Mouse (Mus musculus) thymus, postnatal 14 days (tissue): ENCODE measurements at regions not wholly inside any gene's neighbourhood (a gene's known extent, or its start where the extent isn't known, plus 50 kb on each side); places are given as distances from the start of the nearest gene placed in this dataset.
A peak's percentile ranks its signal among the peaks of the same experiment; 100 is the strongest.

Experiments
- DNase-seq: peaks from one replicate; pipeline ENCODE4 v3.0.0; 2021

DNA sequence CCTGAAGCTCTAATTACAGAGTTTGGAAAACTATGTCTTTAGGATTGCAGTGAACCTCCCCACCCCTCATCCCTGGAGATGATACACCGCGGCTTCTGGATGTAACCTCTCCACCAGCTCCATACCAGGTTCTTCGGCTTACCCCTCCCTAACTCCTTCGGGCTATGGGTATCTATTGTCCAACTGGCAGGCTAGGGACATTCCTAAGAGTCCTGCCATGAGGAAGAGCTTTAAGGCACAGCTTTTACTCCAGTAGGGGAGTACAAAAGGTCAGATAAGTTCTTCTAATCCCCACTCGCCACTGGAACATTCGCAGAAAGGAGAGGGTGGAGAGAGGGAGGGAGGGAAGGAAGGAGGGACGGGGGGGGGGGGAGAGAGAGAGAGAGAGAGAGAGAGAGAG lies 188.5 kb upstream of the Bcl6 start:
- DNase-seq: no peak

DNA sequence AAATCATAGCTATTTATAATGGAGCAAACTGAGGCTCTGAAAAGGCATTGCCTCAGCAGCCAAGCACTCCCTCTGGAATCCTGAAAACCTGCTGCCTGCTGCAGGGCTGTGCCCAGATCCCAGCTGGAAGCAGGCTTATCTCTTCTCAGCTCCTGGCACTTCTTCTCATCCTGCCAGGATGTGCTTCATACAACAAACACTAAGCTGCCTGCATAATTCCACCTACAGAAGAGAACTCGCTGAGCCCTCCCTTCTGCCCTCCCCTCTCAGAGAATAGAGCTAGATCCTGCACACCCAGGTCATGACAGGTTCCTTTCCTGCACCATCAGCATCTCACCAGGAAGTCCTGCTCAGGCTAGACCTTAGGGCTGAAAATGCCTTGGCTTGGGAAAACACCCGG lies 187.4 kb upstream of the Bcl6 start:
- no peak for DNase-seq

DNA sequence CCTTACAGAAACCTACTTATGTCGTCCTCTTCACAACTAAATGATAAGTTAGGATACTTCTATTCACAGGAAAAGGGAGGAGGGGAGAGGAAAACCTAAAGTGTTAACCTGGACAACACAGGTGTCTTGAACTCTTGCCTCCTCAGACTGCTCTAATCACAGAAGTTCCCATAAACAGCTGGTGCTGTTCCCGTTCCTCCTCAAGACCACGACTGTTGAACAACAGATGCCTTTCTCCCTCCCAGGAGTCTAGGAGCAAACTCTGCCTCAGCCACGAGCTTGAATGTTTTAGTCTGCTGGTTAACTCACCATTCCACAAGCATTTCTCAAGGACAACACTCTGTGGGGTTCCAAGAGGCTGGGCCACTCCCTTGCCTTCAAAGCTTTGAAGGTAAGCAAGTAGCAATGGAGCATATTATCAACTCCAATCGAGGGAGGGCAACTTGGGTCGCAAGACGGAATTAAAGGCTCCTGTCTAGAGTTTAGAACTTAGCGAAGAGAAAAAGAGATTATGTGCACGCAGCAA lies 186.6 kb upstream of the Bcl6 start:
- DNase-seq: no peak

DNA sequence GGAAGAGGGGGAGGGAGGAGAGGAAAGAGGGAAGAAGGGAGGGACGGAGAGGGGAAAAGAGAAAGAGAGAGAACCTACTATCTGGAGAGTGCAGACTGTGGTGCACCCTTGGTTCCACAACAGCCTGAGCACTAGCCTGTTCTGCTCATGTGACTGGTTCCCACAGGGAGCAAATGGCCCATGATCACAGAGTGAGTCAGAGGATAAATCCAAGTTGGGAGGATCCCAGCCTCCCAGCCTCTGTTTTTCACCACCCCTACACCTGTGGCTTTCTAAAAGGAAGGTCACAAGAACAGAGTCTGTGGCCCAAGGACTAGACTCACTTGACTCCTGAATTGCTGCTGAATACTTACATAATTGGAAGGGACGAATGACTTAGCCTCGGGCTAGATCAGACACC lies 185.9 kb upstream of the Bcl6 start:
- no peak for DNase-seq

DNA sequence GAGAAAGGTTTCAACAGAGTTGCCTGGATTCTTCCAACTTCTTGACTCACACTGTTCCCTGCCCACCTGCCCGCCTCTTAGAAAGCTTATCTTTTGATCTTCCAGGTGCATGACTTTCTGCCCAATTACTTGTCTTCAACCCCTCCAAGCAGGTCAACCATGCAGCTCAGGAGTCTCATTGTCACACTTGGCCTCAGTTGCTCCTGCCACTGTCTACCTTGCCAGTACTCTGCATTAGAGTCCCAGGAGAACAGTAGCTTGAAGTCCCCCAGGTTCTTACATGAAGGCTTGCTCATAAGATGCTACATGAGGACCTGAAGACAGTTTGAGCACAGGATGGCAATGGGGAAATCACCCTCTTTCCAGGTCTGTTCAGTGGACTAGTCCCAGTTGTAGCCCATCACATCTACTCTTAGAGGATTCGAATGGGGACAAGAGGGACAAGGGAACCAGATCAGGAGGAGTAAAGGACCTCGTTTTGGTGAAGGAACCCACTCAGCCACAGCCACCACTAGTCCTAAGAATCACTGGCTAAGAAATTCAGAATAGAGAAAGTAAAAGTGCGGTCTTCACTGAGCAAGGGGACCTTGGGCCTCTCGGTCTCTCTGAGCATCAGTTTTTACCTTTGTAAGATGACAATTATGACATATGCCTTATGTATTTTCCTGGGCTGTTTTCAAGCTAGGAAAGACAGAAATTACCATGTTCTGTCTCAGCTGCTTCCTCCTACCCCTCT lies 185.3 kb upstream of the Bcl6 start:
- no peak for DNase-seq

DNA sequence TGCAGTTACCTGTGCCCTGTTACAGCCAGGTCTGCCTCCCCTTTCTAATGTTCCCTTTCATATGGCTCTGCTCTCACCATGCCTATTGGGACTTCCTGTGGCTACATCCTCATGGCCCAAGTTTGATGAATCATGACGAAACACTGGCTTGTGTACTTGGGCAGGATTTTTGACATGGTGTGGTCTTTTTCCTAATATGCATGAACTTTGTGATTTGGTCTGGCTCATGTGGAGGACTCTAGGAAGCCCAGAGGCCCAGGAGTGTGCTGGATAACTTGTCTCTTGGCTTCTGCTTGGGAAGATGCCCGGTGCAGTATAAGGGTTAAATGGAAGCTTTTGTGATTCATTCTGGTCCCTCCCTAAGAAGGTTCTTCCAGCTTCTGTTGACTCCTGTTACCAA lies 184.0 kb upstream of the Bcl6 start:
- DNase-seq: no peak

DNA sequence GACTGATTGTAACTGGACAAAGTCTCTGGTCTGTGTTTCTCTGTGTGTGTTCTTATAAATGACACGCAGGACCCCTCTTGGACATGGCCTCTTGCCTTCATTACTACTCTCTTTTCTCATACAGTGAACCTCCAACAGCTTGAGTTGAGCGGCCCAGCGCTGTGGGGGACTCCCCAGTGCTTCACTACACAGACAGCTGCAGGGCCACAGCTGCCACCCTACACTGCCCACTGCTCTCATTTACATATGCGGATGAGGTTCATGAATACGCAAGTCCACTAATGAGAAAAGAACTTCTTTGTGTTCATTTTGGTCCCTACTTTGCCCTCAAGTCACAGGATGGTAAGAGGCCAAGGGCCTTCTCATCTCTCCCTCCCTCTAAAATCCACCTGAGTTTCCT lies 183.4 kb upstream of the Bcl6 start:
- DNase-seq: no peak

DNA sequence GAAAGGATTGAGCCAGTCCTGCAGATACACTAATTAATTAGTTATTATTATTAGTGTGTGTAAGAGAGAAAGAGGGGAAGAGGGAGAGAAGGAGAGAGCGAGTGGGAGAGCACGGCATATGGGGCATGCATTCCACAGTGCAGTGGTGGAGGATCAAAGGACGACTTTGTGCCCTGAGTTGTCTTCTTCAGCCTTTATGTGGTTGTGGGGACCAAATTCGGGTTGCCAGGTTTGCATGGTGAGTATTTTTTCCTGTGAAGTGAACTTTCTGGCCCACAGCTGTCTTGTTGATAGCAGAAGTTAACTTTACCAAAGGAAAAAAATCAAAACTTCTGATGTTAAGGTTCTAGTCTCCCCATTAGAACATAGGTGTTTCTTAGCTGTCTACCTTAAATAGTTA lies 182.5 kb upstream of the Bcl6 start:
- DNase-seq: peak; percentile 55

DNA sequence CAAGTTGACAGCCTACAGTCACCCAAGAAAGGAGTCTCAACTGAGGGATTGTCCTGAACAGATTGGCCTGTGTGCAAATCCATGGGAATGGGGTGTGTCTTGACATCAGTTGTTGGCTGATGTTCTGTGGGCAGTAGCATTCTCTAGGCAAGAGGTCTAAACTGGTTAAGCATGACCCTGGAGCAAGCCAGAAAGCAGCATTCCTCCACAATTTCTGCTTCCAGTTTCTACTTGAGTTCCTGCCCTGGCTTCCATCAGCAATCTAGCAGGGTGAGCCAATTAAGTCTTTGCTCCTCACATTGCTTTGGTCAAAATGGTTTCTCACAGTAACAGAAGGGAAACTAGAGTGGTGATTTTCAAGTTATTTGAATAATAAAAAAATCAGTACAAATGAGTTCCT lies 177.8 kb upstream of the Bcl6 start:
- no peak for DNase-seq

DNA sequence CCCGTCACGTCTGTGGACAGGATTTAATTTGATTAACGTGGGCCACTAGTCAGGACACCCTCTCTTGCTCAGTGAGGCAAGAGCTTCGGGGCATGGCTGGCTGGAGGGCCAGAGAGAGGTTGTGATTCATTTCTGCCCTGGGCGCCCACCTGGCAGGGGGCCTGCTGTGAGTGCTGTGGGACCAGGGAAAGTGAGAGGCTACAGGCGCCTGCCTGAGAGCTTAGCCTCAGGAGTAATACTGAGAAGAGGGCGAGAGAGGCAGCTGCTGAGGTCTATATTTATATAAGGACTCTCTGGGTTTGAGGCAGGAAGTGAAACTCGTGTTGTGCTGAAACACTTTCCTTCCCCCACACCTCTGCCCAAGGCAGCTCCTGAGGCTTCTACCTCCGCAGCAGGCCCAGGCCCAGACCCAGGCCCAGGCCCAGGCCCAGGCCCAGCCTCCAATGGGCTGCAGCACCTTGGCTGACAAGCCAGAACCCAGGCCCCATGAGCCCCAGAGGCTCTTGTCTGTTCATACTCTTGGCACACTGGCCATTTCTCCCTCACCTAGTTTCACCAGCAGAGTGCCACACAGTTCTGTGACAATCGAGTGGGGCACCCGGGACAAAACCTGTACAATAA lies 176.9 kb upstream of the Bcl6 start:
- peak; percentile 70 for DNase-seq

DNA sequence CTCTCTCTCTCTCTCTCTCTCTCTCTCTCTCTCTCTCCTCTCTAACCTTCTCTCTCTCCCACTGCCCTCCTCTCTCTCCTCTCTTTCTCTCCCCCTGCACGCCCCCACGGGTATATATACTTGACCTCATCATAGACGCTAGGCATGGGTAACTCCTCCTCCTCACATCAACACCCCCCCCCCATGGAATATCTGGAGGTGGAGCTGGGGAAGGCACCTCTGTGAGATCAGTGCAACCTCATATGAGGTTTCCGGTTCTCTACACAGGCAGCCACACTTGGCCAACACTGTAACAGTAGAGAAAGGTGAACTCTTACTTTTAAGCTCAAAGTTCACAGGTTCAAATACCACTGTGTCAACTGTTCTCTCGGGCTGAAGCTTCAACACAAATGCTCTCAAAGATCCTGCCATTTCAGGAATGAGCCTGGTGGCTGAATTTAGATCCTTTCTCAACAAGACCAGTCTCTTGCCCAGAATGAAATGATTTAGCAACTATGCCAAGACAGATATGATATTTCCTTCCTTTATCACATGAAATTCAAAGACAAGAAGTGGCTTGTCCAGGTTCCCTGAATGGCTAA lies 172.1 kb upstream of the Bcl6 start:
- DNase-seq: peak; percentile 75

DNA sequence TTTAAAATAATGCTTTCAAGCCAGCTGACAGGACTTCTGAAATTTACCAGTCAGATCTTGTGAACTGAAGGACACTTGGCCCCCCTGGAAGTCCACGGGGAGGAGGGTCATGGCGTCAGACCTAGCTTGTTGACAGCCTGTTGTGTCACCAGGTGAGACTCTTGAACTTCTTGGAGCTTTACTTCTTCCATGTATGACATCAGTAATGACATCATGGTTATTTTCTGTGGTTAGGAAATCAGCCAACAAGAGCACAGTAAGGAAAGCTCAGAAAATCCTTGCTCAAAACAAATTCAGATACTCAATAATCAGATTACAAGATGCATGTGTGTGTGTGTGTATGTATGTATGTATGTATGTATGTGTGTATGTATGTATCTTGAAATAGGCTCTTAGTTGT lies 170.7 kb upstream of the Bcl6 start:
- DNase-seq: no peak

DNA sequence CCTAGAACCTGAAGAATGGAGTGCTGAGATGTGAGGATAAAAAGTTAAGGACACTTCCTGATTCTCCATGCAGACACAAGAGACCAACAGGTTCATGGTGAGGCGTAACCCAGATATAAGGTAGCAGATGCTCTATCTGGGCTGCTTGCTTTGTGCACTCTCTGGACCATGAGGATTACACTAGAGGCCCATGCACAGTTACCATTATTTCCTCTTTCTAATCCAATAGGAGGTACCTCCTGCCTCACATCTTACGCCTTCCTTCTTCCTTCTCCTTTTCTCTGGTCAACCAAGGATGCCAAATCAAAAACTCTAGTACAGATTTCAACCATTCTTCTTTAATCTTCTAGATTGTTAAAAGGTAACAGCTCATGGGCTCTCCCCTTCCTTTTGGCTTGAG lies 169.1 kb upstream of the Bcl6 start:
- DNase-seq: no peak

DNA sequence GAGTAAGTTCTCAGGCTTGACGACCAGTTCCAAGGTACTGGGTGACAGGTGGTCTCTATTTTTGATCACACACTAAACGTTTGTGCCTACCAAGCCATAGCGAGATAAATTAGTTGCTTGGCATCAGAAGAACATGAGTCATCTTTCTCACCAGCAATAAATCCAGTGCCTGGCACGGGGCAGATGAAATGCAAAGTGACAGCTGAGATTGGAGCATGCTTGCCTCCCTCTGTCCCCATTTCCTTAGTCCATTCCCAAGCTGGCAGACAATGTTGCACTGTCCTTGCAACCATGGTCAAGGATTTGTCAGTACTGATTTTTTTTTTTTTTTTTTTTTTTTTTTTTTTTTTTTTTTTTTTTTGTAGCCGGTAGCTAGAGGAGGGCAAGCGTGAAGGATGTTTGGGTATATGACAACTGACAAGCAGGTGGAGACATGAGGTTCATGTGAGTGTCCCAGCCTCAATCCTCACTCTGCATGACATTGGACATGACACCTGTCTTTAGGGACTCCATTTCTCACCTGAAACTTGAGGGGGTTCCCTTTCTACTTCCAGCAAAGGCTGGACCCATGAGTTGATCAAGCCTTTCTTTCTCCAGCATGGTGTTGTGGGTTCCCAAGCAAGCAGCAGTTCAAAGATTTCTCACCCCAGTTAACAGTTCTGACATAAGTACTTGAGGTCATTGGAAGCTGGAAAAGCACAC lies 168.2 kb upstream of the Bcl6 start:
- no peak for DNase-seq

DNA sequence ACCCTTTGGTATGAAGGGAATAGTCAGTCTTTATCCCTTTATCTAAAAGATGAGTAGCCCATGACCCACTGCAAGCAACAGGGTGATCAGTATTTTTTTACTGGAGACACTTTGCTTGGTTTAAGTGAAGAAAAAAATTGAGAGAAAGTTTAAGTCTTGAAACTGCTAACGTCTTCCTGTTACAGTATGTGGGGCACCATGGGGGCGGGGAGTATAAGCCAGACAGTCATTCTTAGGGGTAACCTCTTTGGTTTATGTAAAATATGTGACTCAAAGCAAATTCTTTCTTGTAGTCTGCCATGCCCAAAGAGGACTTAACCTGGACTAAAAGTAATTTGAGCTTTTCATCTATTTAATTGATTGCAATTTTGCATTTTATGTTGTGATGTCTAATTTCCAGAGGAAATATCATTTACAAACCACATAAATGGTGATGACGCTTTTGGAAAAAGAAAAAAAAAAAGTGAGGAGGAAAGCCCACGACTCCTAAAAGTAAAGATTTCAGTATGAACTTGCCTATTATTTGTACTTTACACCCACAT lies 166.2 kb upstream of the Bcl6 start:
- DNase-seq: peak; percentile 88

DNA sequence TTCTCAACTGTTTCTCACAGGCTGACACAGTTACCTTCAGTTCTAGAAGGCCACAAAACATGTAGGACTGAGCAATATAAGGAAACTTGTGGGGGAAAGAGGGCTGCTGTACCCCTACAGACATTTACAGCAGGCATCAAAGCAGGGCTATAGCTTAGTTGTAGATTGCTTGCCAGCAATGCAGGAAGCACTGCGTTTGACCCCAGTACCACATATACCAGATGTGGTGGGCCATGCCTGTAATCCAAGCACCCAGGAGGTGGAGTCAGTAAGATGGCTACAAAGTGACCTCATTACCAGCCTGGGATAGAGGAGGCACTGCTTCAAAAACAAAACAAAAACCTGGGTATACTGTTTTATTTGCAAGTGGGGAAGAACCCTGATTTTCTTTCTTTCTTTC lies 165.3 kb upstream of the Bcl6 start:
- DNase-seq: peak; percentile 66

DNA sequence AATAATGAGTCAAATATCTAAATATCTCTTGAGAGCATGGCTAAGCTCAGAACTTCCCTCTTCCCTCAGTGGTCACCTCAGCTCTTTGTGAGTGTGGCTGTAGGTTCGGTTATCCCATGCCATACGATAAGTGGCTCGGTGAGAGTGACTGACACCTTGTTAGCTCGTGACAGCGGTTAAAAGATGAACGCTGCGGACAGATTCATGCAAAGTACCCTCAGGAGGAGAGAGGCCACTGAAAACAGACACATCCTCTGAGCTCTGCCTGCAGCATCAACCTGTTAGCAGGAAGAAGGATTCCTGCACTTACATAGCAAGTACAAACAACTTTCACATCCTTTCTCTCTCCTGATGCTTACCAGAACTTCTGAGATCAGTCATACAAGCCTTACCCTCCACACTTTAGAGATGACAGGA lies 163.2 kb upstream of the Bcl6 start:
- DNase-seq: peak; percentile 40

DNA sequence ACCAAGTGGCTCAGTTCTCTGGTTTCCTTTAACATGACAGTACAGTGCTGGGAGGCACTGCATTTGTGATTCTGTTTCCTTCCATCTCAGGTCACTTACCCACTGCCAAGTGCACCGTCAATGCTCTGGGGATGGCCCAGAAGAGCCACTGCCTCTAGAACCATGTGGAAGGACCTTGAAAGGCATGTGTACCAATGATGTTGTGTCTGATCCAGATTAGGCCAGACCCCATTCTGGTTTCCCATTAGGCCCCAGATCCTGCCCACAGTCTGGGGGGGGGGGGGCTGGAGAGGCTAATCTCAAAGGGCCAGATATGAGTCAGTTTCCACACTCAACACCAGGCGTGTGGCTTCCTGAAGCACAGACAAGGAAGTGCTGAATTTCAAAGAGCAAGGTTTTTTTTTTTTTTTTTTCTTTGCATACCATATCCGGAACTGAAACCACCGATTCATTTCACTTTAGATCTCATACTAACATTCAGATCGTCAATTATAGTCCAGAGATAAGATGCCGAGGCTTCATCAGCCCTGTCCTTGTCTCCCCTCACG lies 162.6 kb upstream of the Bcl6 start:
- DNase-seq: peak; percentile 49

DNA sequence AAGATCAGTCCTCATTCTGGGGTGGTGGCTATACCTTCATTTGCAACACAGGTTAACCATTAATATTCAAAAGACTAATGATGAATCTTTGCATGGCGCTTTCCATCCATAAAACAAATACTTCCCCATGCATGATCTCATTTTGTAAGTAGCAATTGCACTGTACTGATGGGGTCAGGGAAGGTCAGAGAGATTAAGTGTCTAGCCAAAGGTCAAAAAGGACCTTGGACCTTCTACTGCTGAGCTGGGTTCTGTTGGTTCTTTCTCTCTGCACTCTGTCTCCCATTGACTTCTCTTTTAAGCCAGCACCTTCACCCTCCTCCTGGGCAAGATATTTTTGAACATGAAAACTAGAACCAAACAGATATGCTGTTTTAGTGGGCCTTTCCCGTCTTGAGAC lies 161.9 kb upstream of the Bcl6 start:
- no peak for DNase-seq

DNA sequence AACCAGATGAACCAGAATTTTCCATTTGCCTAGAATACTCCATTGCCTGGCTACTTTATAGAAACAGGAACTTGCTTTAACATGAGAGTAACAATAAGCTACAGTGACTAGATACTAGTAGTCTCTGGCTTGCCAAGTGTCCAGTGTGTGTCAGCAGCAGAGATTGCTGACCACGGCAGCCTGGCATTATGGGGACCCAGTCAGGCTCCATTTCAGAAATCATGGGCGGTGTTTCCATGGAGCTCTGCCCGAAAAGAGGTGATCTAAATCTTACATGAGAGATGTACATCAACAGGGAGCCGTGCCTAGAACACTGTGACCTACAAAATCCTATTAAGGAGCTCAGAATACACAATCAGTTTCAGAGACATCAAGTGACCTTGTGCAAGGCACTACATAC lies 160.8 kb upstream of the Bcl6 start:
- no peak for DNase-seq

DNA sequence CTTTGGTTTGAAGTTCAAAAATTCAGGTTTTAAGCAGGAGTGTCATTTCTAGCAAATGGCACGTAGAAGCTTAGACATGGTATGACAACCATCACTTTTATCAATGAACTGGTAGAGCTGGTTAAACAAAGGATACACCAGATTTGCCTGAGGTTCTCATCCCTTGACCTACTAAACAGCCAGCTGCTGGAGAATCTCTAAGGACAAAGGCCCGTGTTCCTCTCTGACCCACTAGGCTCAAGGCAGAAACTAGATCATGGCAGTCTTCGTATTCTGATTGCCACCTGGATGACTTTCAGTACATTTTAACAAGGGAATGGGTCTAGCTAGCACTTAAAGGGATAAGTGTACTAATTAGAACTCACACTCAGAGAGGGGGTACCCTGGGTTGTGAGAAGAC lies 155.2 kb upstream of the Bcl6 start:
- no peak for DNase-seq

DNA sequence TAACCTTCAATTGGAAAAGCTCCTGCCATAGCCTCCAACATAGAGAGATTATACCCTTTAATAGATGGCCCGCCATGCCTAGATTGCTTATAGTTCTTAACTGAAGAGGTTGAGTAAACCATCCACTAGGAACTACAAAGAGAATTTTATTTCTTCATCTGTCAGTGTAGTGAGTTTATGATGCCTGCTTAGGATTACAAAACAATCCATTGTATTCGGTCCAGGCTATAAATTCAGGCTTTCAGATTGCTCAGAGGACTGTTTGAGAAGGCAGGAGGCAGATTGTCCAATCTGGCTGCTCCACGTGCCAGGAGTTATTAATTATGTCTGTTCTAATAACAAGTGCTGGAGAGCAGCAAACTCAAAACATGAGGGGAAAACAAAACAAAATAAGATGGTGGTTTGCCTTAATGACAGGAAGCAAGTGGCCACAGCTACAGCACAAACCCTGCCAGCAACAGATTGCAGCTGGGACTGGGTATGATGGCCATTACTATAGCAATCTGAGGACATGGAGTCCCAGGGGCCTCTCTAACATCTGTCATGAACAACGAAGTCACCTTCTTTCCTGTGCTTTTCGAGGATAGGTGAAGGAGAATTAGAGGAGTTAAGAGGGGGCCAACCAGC lies 154.4 kb upstream of the Bcl6 start:
- DNase-seq: no peak

DNA sequence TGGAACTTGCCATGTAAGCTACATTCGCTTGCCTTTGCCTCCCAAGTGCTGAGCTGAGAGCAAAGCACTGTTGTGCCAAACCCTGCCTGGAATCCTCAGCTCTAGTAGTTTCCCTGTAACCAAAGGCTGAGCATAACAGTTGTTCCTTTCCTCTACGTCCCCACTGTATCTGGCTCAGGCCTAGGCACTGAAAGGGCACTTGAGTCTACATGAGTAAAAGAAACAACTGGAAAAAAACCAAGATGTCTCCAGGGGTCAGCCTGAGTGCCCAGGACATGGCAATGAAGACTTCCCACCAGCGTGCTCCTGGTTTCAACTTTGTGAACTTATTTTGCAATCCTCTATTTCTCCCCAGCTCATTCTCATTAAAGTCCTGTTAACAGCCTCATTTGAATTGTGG lies 150.5 kb upstream of the Bcl6 start:
- DNase-seq: no peak
